Comparison of ENCODE assay signal across 22 mouse cellular contexts in the genomic region with DNA sequence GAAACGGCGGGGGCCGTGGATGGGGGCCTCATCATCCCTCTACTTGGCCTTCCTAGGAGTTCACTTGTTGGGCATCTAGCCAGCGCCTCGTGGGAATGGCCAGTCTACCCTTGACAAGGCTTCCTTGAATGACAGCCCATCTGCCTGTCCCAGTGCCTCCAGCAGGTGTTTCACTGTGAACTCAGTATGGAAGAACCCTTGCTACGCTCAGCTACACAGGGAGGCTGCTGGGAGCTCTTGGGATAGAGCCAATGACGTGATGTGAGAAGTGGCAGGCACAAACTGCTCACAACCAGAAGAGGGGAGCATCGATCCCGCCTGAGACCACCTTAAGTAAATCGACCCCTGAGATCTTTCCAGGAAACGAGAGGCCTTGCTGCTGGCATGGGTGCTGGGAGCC. TPM values are rescaled to one million over a fixed set of nuclear protein-coding genes. Genes with fewer than 3 reads are reported as not detected.
"Had no signal": no experiment of that assay in that cellular context is flagged by ENCODE, and none has a peak within 500 bp of the region (broad histone marks: within the 10 kb centered on the region; RNA-seq: fewer than 3 reads in every experiment).

No protein-coding gene starts in this region.

- H3K9me3 ChIP-seq: limb, embryonic 15.5 days; midbrain, embryonic 12.5 days; midbrain, embryonic 15.5 days; neural tube, embryonic 12.5 days; neural tube, embryonic 15.5 days had no signal

- H3K27me3 ChIP-seq: limb, embryonic 12.5 days; limb, embryonic 15.5 days; midbrain, embryonic 12.5 days; midbrain, embryonic 15.5 days; neural tube, embryonic 12.5 days; neural tube, embryonic 15.5 days had no signal

- H3K4me2 ChIP-seq: limb, embryonic 12.5 days; limb, embryonic 15.5 days; liver, embryonic 11.5 days; lung, embryonic 14.5 days; midbrain, embryonic 12.5 days; midbrain, embryonic 15.5 days; neural tube, embryonic 12.5 days; neural tube, embryonic 15.5 days had no signal

- ATAC-seq: liver, postnatal 0 days; lung, postnatal 0 days; midbrain, embryonic 15.5 days had no signal

- H3K36me3 ChIP-seq: limb, embryonic 12.5 days; limb, embryonic 15.5 days; midbrain, embryonic 12.5 days; midbrain, embryonic 15.5 days; neural tube, embryonic 12.5 days; neural tube, embryonic 15.5 days had no signal

- DNase-seq: kidney, postnatal 25 days; layer of hippocampus, adult 9-11 months; liver, postnatal 0 days; right cerebral cortex, adult 18-20 months; right cerebral cortex, postnatal 14 days; right cerebral cortex, postnatal 4 days; thymus, adult 2 months; thymus, postnatal 25 days had no signal

- H3K4me3 ChIP-seq: layer of hippocampus, adult 2 months; limb, embryonic 12.5 days; limb, embryonic 15.5 days; midbrain, embryonic 12.5 days; midbrain, embryonic 15.5 days; neural tube, embryonic 12.5 days; neural tube, embryonic 15.5 days had no signal

- H3K9ac ChIP-seq: limb, embryonic 12.5 days; limb, embryonic 15.5 days; liver, embryonic 14.5 days; liver, postnatal 0 days; lung, embryonic 14.5 days; midbrain, embryonic 12.5 days; midbrain, embryonic 15.5 days; neural tube, embryonic 12.5 days; neural tube, embryonic 15.5 days had no signal

- H3K27ac ChIP-seq: kidney, postnatal 0 days; layer of hippocampus, adult 2 months; limb, embryonic 12.5 days; limb, embryonic 15.5 days; liver, embryonic 14.5 days; macrophage; midbrain, embryonic 12.5 days; midbrain, embryonic 15.5 days; neural tube, embryonic 12.5 days; neural tube, embryonic 15.5 days had no signal

- H3K4me1 ChIP-seq: midbrain, embryonic 12.5 days; midbrain, embryonic 15.5 days had no signal

RNA-seq across cellular contexts. Expression of gene Wnt4, which starts 23.7 kb away (rescaled TPM):
- total RNA-seq: megakaryocyte, adult 5-6 weeks had no signal
- polyA plus RNA-seq: macrophage had no signal
